Mouse (Mus musculus) pancreas, adult 10 weeks (tissue): ENCODE measurements around the gene Thap3. TPM values are rescaled to one million over a fixed set of nuclear protein-coding genes. Genes with fewer than 3 reads are reported as not detected.

Experiments
- polyA plus RNA-seq: library from polyadenylated mRNA; stranded (reverse); fragments of 350-450 nt; fragmentation: Illumina TruSeq; extraction: RNeasy Lipid Tissue Mini Kit (QIAGEN cat#74804); gene quantifications from one replicate; pipeline ENCODE4 v1.2.3, GENCODE M21; 2015; ENCODE audit warnings: low read depth, low replicate concordance; ENCODE audit not compliant: insufficient read depth

Thap3 gene
- 14.0 TPM for polyA plus RNA-seq

DNA sequence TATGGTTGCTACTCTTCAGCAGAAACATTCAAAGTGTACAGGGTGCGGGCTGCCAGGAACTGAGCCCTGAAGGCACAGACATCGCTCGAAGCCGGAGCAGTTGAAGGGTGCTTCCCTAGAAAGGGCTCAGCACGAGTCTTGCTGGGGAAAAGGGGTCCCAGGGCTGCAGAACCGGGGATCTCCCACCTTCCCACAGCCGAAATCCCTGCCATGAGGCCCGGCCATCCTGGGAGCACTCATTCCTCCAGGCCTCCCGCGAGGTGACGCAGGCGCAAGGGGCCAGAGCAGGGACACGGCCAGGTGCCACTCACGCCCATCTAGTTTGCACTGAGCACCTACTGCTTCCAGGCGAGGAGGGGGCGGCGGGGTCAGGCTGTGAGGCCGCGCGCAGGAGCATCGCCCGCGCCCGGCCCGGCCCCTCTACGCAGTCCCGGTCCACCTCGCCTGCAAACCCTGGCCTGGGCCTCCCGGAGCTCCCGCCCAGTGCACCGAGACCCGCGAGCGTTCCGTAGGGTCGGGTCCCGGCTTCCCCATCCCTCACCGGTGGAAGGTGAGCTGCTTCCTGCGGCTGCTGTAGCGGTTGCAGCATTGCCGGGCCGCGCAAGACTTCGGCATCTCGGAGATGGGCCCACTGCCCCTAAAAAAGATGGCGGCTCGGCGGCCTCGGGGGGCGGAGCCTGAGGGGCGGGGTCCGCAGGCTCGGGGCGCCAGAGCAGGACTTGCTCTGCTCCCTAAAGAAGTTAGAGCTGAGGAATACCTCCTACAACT, at the start of gene Thap3:
Gene Thap3, minus strand, starts transcription at position 656 of the 768 bp plus-strand sequence.

DNA sequence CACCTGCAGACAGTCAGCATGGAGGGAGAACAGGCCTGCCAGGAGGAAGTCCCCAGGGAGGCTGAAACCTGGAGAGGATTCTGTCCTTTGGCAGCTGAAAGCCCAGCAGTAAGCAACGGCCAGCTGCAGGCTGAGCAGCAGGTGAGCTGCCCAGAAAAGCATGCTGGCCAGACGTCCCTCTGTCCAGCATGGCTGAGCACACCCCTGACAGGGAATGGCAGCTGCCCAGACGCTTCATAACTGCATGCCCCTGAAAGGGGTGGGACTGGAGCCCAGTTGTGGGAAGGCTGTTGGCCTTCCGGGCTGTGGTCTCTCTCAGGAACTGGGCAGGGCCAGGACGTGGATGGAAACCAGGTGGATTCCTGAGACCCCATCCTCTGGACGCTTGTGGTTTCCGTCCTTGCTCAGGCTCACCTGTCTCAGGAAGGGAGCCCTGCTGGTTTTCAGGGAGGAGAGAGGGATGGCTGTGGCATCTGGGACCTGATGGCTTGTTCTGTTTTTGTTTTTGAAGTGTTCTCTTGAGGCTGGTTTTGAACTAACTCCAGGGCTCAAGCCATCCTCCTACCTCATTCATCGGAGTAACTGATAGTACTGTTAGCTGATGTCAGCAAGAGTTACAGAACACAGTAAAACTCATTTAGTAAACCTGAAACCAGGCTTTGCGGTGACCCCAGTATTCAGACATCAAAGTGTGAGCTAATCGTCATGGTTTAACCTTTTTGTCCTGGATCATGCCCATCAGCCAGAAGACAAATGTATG, 49.6 kb upstream of the Thap3 start, which contains the start of gene Tas1r1:
Gene Tas1r1, minus strand, starts transcription at position 344 of the 760 bp plus-strand sequence.

DNA sequence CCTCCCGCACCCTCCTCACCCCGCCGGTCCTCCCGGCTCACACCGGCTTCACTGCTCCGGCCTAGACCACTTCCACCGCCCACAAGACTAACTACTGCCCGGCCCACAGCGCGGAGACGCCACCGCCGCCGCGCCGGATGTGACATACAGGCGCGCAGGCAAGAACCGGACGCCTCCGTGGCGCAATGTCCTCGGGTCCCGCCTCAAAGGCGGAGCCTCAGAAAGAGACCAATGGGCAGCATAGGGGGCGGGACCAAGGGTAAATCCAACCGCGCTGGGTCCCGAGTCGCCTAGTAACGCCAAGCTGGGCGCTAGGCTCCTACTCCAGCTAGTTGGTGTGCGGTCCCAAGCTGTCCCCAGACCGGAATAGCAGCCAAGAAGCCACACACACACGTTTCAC, 38.7 kb upstream of the Thap3 start, which contains the start of gene Zbtb48:
Gene Zbtb48, minus strand, starts transcription at position 148 of the 400 bp plus-strand sequence.

DNA sequence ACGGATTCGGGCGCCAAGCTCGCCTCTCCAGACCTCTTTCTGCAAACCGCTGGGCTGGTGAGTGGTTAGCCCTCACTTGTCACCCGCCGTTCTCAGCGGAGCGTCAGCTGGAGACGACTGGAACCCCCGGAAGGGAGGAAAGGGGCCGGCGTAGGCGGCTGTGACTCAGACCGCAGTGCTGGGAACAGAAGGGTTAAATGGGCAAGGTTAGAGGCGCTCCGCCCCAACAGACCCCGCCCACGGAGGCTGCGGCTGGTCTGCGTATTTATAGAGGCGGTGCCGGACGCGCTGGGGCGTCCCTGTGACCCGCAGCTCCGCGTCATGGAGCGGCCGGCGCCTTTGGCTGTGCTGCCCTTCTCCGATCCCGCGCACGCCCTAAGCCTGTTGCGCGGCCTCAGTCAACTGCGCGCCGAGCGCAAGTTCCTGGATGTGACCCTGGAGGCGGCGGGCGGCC, 19.9 kb upstream of the Thap3 start, which contains the start of gene Klhl21:
Gene Klhl21, plus strand, starts transcription at position 182 of the 454 bp plus-strand sequence.

DNA sequence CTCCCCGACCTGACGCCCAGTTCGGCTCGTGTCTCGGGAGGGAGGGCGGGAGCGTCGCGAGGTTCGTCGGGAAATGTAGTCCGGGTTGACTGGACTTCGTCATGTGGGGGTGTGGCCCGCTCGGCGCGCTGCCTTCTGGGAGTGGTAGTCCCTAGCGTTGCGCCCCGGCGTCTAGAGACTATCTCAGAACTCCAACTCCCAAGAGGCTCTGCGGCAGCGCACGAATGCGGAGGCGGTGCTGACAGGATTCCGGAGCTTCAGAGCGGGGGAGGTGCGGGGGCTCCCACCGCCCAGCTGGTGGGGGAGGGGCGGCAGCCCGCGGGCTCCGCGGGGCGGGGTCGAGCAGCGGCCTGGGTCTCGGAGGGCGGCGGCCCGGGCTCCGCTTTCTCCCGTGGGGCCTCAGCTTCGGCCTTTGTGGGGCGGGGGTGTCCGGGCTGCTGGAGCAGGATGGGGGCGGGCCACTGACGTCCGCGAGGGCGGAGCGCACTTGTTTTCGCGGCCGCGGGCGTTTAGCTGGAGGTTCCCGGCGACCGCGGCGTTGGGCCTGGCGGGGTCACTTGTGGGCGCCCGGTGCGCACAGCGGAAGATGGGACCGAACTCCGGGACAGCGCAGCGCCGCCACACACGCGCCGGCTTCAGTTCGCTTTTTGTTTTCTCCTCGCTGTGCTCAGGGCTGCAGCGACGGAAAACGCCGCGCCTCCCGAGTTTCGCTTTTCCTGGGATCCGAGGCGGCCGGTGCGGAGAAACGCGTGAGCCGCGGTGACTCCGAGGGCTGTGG, 7.6 kb upstream of the Thap3 start, which contains the start of gene Phf13:
Gene Phf13, minus strand, starts transcription at position 86 of the 778 bp plus-strand sequence.

DNA sequence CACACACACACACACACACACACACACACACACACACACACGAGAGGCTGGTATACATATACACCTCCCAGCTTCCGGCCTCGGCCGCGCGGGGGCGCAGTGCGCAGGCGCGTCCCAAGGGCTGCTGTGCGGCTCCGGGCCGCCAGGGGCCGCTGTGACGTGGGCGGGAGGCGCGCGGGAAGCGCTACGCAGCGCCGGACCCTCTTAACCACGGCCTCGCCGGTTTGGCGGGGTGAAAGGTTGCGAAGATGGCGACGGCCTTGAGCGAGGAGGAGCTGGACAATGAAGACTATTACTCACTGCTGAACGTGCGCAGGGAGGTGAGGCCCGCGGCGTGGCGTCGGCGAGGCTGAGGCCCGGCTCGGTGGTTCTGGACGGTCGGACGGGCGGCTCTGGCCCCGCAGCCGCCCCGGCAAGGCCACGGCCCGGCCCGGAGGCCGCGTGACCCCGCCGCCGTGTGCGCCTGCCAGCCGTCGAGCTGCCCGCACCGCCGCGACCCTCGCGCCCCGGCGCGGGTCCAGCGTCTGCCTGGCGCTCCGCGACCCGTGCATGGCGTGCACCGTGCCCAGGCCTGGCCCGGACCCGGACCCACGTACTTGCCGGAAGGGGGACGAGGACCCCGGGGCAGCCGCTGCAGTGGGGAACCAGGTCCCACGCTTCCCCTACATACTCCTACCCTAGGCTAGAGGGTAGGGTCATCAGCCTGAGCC, 55.1 kb downstream of the Thap3 start, which contains the start of gene Dnajc11:
Gene Dnajc11, plus strand, starts transcription at position 187 of the 710 bp plus-strand sequence.

Other genes starting within 250 kb of the Thap3 start
- 2.3 TPM for gene Camta1, start 127.1 kb downstream of the Thap3 start, polyA plus RNA-seq
- gene Dnajc11, start 55.3 kb downstream of the Thap3 start, polyA plus RNA-seq, result 16.4 TPM
- 3.2 TPM for gene Phf13, start 7.3 kb upstream of the Thap3 start, polyA plus RNA-seq
- 4.6 TPM for gene Klhl21, start 19.8 kb upstream of the Thap3 start, polyA plus RNA-seq
- gene Zbtb48, start 38.7 kb upstream of the Thap3 start, polyA plus RNA-seq, result 9.8 TPM
- gene Tas1r1, start 49.6 kb upstream of the Thap3 start, polyA plus RNA-seq, result not detected
- 5.2 TPM for gene Nol9, start 50.3 kb upstream of the Thap3 start, polyA plus RNA-seq
- gene Plekhg5, start 83.5 kb upstream of the Thap3 start, polyA plus RNA-seq, result 7.3 TPM
- 2.1 TPM for gene Tnfrsf25, start 126.9 kb upstream of the Thap3 start, polyA plus RNA-seq
- 1.5 TPM for gene Espn, start 163.4 kb upstream of the Thap3 start, polyA plus RNA-seq
- gene Hes2, start 169.9 kb upstream of the Thap3 start, polyA plus RNA-seq, result not detected
- 6.0 TPM for gene Acot7, start 189.1 kb upstream of the Thap3 start, polyA plus RNA-seq